Mouse (Mus musculus) kidney, adult 2 months (tissue): ENCODE measurements around the gene Gucy2e. TPM values are rescaled to one million over a fixed set of nuclear protein-coding genes. Genes with fewer than 3 reads are reported as not detected.

Experiments used
- DNase-seq: peaks from one replicate; pipeline ENCODE4 v3.0.0; 2021
- H3K27ac ChIP-seq: fragments of 200-500 bp; 2 replicates; pipeline ENCODE4 v1.5.1; 2012; ENCODE audit warnings: low read depth, low read length, control low read depth, inconsistent platforms; ENCODE audit not compliant: insufficient read depth
- H3K27me3 ChIP-seq: fragments of 200-500 bp; replicated peaks from 2 replicates; pipeline ENCODE4 v1.6.1; 2012; ENCODE audit warnings: mild to moderate bottlenecking, moderate library complexity, low read length, inconsistent platforms; ENCODE audit not compliant: control insufficient read depth, insufficient read depth
- H3K36me3 ChIP-seq: fragments of 200-500 bp; 2 replicates; pipeline ENCODE4 v1.6.1; 2012; ENCODE audit warnings: mild to moderate bottlenecking, moderate library complexity, low read length, inconsistent platforms; ENCODE audit not compliant: control insufficient read depth, insufficient read depth
- H3K4me1 ChIP-seq: fragments of 200-500 bp; 2 replicates; pipeline ENCODE4 v1.6.1; 2011; ENCODE audit warnings: low read length; ENCODE audit not compliant: control insufficient read depth, insufficient read depth
- H3K4me3 ChIP-seq: fragments of 200-500 bp; 2 replicates; pipeline ENCODE4 v1.5.1; 2011; ENCODE audit warnings: mild to moderate bottlenecking, low read depth, low read length, control low read depth; ENCODE audit not compliant: insufficient read depth
- CTCF ChIP-seq: fragments of 200-500 bp; conservative IDR thresholded peaks from 2 replicates; pipeline ENCODE4 v1.5.1; 2011; ENCODE audit warnings: low read depth, mild to moderate bottlenecking, control low read depth, low read length, moderate library complexity, mixed read lengths; ENCODE audit not compliant: insufficient read depth, insufficient read length
- POLR2A ChIP-seq: fragments of 200-500 bp; IDR thresholded peaks from one replicate; pipeline ENCODE4 v1.6.1; 2011; ENCODE audit warnings: low read depth, low read length, control low read depth
- WGBS: fragments of 180-500 bp; shearing (Covaris S2); methylation state at CpG from one replicate; pipeline ENCODE4 v1.1.7; 2018; 5-methylcytosine and 5-hydroxymethylcytosine counted together
- polyA plus RNA-seq: library from polyadenylated mRNA; depleted of rRNA; stranded (reverse); fragments of >200 nt; gene quantifications from 2 replicates; pipeline ENCODE4 v1.2.3, GENCODE M21; 2012

Gucy2e gene
- polyA plus RNA-seq, 1 experiment: 0.02 TPM

DNA sequence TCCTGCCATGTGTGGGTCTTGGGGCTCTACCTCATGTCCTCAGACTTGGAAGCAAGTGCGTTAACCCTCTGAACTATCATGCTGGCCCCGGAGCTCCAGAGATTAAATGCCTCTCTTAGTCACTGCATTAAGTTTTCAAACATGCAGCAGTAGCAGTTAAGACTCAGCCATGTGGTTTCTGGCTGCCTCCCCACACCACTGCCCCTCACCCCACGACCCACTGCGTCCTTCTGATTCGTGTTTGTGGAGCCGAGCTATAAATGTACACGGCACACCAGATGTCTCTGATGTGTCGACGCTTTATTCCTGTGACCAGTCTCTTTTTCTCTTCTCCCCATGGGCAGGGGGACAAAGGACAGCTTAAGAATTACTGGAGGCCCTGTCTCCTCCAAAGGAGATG lies 16.3 kb upstream of the Gucy2e start:
- no peak for TF ChIP-seq CTCF
- TF ChIP-seq POLR2A: no peak
- Histone ChIP-seq H3K4me1 (no peaks in the 10 kb centered on the region), H3K4me3 (no peak overlapping the region), H3K36me3 (no peaks in the 10 kb centered on the region), H3K27me3 (no peaks in the 10 kb centered on the region), H3K27ac (no peak overlapping the region)
- no peak for DNase-seq
- 44% methylated on average over 9 of the region's 9 CpGs for WGBS

DNA sequence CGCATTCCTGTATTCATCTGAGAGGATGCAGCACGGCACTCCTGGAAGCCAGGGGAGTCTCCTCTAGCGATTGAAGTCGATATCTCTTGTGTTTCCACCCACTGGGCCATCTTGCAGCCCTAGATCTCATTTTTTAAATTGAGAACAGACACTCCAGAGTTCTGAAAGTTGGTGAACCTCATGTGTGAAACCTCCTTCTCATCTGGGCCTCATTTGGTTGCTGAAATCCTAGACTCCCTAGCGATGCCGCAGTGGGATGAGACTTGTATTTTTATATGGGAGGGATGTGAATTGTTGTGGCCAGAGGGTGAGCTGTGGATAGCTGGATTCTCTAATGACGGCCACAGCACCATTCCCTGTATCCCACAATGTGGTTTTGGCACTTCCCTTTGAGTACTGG lies 15.1 kb upstream of the Gucy2e start:
- DNase-seq: no peak
- Histone ChIP-seq H3K27ac (no peak overlapping the region), H3K4me1 (no peaks in the 10 kb centered on the region), H3K27me3 (no peaks in the 10 kb centered on the region), H3K4me3 (no peak overlapping the region), H3K36me3 (no peaks in the 10 kb centered on the region)
- no peak for TF ChIP-seq POLR2A
- no peak for TF ChIP-seq CTCF
- WGBS: 83% methylated on average over 7 of the region's 7 CpGs

DNA sequence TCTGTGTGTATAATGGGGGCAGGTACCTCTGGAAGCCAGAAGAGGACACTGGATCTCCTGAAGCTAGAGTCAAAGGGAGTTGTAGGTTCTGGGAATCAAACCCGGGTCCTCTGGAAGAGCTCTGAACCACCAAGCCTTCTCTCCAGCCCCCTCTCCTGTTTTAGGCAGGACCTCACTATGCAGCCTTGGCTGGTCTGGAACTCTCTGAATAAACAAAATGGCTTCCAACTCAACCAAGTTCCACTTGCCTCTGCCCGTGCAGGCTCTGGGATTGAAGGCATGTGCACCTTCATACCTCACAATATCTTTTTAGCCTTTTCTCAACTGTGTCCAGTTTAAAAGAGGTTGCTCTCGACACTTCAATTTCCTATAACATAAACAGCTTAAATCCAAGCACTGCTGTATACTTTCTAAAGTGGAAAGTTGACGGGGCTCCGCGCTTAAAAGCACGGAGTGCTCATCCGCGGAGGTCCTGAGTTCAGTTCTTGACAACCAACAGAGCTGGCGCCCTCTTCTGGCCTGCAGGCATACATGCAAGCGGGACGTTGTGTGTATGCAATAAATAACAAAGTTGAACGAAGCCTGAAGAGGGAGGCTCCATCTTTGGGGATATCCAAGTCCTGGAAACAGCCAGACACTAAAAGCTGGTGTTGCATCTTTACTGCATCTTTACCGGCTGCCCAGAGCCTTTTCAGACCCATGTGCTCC lies 14.5 kb upstream of the Gucy2e start:
- Histone ChIP-seq H3K4me1 (no peaks in the 10 kb centered on the region), H3K4me3 (no peak overlapping the region), H3K27me3 (no peaks in the 10 kb centered on the region), H3K27ac (no peak overlapping the region), H3K36me3 (no peaks in the 10 kb centered on the region)
- no peak for DNase-seq
- 63% methylated on average over 14 of the region's 14 CpGs for WGBS
- TF ChIP-seq POLR2A (no peak), CTCF (peak; percentile 54)

DNA sequence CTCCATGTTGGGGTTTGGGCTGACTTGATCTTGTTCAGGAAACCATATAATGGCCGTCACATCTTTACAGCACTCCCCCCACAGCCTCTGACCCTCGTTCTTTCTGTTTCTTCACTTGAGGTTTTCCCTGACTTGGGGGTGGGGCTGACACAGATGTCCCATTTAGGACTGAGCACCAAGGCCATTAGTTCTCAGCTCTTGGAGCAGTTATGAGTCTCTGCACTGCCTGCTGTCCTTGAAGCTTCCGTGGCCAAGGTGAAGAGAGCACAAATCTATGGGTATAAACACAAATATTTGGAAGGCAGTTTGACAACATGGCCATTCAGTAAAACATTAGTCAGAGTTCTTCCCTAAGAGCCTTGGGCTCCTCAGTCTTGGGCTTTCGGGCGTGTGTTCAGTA lies 13.3 kb upstream of the Gucy2e start:
- H3K4me3 ChIP-seq: no peak overlapping the region
- no peak for TF ChIP-seq CTCF
- no peak for TF ChIP-seq POLR2A
- H3K27me3 ChIP-seq: no peaks in the 10 kb centered on the region
- no peaks in the 10 kb centered on the region for H3K36me3 ChIP-seq
- no peak for DNase-seq
- H3K4me1 ChIP-seq: no peaks in the 10 kb centered on the region
- H3K27ac ChIP-seq: no peak overlapping the region
- 79% methylated on average over 5 of the region's 5 CpGs for WGBS

DNA sequence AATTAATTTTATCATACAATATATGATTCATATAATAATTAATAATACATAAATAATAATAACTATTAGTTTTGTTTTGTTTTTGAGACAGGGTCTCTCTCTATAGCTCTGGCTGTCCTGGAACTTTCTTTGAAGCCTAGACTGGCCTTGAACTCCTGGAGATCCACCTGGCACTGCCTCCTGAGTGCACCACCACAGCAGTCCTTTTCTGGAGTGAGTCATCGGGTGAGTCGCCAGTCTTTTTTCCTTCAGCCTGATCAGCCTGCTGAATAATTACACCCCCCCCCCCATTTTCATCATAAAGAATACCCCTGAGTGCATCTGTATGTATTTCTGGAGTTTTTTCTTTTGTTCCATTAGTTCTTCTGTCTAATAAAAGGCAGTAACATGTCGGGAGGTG lies 12.3 kb upstream of the Gucy2e start:
- no peak for DNase-seq
- Histone ChIP-seq H3K36me3 (no peaks in the 10 kb centered on the region), H3K27me3 (no peaks in the 10 kb centered on the region), H3K27ac (no peak overlapping the region), H3K4me3 (no peak overlapping the region), H3K4me1 (no peaks in the 10 kb centered on the region)
- 78% methylated on average over 3 of the region's 3 CpGs for WGBS
- TF ChIP-seq POLR2A (no peak), CTCF (no peak)

DNA sequence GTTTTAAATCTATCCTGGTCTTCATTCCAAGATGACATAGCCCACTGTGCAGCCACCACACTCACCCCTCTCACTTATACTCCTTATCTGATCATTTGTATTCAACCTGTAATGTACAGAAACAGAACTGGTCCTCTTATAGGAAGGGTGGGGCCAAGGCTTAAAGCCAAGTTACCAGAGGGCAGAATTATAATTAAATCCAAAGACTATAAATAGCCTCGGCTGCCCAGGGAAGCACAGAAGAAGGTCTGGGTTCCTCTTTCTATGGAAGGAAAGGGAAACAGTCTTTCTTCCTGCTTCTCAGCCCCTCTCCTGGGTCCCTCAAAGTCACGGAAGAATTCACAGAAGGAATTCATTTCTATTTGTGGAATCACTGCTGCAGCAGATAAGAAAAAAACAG lies 8.8 kb upstream of the Gucy2e start:
- H3K4me3 ChIP-seq: no peak overlapping the region
- H3K36me3 ChIP-seq: no peaks in the 10 kb centered on the region
- 0 out of 2 replicates have a peak overlapping the region, but pooled peaks have one; percentile 8 for H3K27ac ChIP-seq
- WGBS: 8% methylated on average over 2 of the region's 2 CpGs
- peak; percentile 34 for DNase-seq
- no peaks in the 10 kb centered on the region for H3K27me3 ChIP-seq
- H3K4me1 ChIP-seq: no peaks in the 10 kb centered on the region
- no peak for TF ChIP-seq POLR2A
- TF ChIP-seq CTCF: no peak

DNA sequence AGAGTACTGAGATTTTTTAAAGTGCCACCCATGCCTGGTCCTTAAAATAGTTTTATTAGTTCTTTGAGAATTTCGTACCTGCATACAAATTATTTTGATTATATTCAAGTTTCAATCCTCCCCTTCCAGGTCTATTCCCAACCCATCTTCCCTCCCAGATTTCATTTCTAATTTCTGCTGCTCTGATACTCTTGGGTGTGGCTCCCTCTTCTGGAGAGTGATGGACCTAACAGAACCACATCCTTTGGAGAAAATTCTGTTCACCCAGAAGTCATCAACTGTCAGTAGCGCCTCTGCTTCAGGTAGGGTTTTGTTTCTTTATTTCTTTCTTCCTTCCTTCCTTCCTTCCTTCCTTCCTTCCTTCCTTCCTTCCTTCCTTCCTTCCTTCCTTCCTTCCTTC lies 8.1 kb upstream of the Gucy2e start:
- Histone ChIP-seq H3K4me1 (no peaks in the 10 kb centered on the region), H3K36me3 (no peaks in the 10 kb centered on the region), H3K4me3 (no peak overlapping the region), H3K27me3 (no peaks in the 10 kb centered on the region), H3K27ac (no peak overlapping the region)
- WGBS: 10% methylated on average over 2 of the region's 2 CpGs
- DNase-seq: peak; percentile 59
- TF ChIP-seq POLR2A: no peak
- peak; percentile 55 for TF ChIP-seq CTCF
